Mouse (Mus musculus): Measurements from ENCODE around the gene Dmgdh.

DNA sequence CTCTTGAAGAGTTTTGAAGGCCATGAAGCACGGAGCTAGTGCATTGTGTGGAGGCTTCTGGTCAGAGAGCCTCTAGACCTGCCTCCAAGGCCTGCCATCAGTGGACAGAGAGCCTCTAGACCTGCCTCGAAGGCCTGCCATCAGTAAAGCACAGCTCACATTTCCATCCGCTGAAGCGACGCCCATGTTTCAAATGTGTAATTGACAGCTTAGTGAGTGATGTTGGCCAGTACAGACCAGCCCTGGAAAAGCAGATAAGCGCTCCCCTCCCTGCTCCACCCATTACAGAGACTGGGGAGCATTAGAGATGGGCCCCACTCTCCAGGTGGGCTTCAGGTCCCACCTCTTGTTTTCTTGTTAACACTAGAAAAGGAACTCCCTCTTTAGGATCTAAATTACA is 83.3 kb downstream of the Dmgdh start:
- no peak for TF ChIP-seq CTCF (IDR thresholded peaks at IDR 0.05; ENCODE audit: low read depth, low read length)
- TF ChIP-seq EP300 (IDR thresholded peaks at IDR 0.05; ENCODE audit: insufficient read depth, low read depth, low read length): no peak
